Mouse (Mus musculus): Measurements from ENCODE around the gene Ldb1. TPM values are rescaled to one million over a fixed set of nuclear protein-coding genes. Genes with fewer than 3 reads are reported as not detected.
A peak's percentile ranks its signal among the peaks of the same experiment; 100 is the strongest.

Ldb1 gene
- total RNA-seq, 1 experiment from 2014 or later: 162 TPM

DNA sequence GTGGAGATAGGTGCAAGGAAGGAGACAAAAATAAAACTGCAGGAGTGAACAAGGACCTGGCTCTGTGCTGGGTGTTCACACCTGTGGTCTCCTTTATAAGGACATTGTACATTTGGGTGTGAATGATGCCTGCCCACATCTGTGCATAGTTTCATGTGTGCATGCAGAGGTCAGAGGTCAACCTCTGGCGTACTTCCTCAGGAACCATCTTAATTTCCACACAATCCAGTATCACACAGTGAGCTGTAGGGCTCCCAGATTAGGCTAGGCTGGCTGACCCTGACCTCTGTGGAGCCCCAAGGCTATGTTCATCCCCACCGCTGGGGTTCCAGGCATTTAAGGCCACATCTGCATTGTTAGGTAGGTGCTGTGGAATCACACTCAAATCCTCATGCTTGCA lies 2.4 kb upstream of the Ldb1 start:
- ATAC-seq (ENCODE audit: extremely low read depth, insufficient number of reproducible peaks, low FRiP score, poor library complexity, severe bottlenecking): no peak

DNA sequence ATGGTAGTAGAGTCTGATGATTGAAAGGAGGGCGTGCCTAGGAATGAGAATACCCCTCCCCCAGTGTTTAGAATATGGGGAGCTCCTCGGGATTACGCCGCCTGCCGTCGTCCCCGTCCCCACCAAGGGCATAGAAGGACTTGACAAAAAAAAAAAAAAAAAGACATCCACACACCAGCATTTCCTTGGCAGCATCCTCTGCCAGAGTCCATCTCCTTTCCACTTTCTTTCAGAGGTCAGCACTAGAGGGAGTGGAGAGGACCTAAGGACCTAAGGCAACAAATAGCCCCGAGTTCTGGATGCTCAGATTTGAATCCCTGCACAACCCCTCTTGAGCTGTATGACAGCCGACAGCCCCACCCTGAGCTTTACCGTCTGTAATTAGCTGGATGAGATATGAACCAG lies 1.6 kb upstream of the Ldb1 start:
- no peak for ATAC-seq (ENCODE audit: extremely low read depth, insufficient number of reproducible peaks, low FRiP score, poor library complexity, severe bottlenecking)

GRCm38 (mm10) chr19:46045696-46046311 lies 790 bp upstream of the Ldb1 start:
- ATAC-seq (ENCODE audit: extremely low read depth, insufficient number of reproducible peaks, low FRiP score, poor library complexity, severe bottlenecking): peak; percentile 13; the same call in 1 of the 2 replicates

DNA sequence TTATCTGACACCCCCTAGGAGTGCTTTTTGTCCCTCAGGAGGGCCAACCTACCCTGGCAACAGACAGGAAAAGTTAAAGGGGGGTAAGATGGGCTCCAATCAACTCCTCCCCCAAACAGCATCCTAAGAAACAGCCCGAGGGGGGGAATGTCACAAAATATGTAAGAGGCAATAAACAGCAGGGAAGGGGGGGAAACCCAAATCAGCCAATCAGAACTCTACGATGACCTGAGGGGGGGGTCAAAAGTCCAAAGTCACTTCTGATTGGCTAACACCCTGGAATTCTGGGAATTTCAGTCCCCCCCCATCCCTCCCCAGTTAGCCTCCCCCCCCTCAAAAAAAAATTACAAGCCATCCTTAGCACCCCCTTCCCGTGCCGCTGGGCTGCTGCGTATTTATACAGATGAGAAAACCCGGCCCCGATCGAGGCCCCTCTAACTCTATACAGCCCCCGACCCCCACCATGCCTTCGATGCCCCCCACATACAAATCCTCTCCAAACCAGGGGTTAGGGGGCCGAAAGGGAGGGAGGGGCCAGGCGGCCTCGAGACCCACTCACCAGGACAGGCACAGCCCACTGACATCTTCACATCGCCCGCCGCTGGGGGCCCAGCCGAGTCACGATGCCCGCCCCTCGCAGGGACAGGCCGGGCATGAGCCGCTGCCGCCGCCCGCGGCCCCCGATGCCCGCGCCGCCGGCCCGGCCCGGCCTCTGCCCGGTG lies 582 bp downstream of the Ldb1 start, which contains the start of gene Pprc1:
Pprc1 (plus strand) TSS at position 616 of the 722 bp plus-strand sequence.
- 0 out of 2 replicates have a peak, but pooled peaks have one; percentile 1 for ATAC-seq (ENCODE audit: extremely low read depth, insufficient number of reproducible peaks, low FRiP score, poor library complexity, severe bottlenecking)

- no peak for ATAC-seq (ENCODE audit: extremely low read depth, insufficient number of reproducible peaks, low FRiP score, poor library complexity, severe bottlenecking)
These were observed 1.6 kb downstream of the Ldb1 start for GRCm38 (mm10) chr19:46043380-46043779.

DNA sequence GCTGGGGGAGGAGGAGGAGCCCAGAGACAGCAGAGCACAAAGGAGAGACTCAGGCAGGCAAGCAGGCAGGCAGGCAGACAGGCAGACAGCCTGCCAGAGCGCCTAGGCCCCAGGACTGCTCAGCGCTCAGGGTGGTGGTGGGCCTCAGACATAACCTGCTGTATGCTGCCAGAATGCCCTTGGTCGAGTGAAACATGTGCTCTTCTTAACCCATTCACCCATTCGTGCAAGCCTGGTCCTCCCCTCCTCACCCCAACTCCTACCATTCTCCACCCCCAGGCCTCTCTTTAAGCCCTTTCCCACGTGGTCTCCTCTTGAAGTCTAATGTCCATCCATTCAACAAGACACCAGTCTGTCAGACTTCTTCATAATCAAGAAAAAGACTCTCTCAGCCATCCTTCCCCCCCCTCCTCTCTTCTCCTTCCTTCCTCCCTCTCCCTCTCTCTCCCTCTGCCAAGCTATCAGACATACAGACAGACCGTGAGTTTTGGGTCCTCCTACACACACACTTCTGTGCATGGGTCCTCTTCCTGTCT lies 2.5 kb downstream of the Ldb1 start:
- ATAC-seq (ENCODE audit: extremely low read depth, insufficient number of reproducible peaks, low FRiP score, poor library complexity, severe bottlenecking): no peak

DNA sequence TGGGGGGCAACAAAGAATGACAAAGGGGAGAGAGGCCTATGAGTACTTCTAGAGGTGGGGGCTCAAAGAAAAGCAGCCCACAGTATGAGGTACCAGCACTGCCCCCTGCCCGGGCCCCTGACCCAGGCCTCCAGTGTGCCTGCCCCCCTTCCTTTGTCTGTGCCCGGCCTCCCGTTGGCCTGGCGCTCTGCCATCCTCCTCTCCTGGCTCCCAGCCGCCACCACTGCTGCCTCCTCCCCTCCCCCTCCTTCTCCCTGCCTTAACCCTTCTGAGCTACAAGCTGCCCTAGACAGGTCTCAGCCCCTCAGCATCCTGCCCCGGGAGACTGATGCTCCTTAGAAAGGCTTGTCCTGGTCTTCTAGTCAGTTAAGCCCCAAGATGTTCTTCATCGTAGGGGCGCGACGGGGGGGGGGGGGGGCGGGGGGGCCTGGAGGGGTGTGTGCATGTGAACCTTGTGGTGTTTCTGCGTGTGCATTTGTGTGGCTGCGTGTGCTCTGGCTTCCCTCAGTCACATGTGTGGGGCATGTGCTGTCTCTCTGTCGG lies 3.0 kb downstream of the Ldb1 start:
- ATAC-seq (ENCODE audit: extremely low read depth, insufficient number of reproducible peaks, low FRiP score, poor library complexity, severe bottlenecking): no peak

GRCm38 (mm10) chr19:46041299-46041932 lies 3.6 kb downstream of the Ldb1 start:
- no peak for ATAC-seq (ENCODE audit: extremely low read depth, insufficient number of reproducible peaks, low FRiP score, poor library complexity, severe bottlenecking)

GRCm38 (mm10) chr19:46040149-46040902 lies 4.7 kb downstream of the Ldb1 start:
- ATAC-seq (ENCODE audit: extremely low read depth, insufficient number of reproducible peaks, low FRiP score, poor library complexity, severe bottlenecking): no peak

DNA sequence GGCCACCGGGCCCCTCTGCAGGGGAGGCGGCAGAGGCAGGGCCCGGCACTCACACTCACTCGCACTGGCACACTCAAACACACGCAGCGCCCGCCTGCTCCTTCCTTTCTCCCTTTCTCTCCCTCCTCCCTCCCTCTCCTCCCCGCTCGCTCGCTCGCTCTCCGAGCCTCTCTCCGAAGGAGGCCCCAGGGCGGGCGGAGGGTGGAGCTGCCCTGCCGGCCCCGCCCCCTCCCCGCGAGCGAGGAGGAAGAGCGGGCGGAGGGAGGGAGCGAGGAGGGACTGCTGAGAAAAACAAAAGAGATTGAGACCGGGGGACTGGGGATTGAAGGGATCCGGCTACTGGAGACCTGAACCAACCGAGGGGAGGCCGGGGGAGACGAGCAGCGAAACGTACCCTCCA lies 5.5 kb downstream of the Ldb1 start:
- ATAC-seq (ENCODE audit: extremely low read depth, insufficient number of reproducible peaks, low FRiP score, poor library complexity, severe bottlenecking): peak; percentile 68

- ATAC-seq (ENCODE audit: extremely low read depth, insufficient number of reproducible peaks, low FRiP score, poor library complexity, severe bottlenecking): no peak
These were observed 6.2 kb downstream of the Ldb1 start for GRCm38 (mm10) chr19:46038851-46039260.

DNA sequence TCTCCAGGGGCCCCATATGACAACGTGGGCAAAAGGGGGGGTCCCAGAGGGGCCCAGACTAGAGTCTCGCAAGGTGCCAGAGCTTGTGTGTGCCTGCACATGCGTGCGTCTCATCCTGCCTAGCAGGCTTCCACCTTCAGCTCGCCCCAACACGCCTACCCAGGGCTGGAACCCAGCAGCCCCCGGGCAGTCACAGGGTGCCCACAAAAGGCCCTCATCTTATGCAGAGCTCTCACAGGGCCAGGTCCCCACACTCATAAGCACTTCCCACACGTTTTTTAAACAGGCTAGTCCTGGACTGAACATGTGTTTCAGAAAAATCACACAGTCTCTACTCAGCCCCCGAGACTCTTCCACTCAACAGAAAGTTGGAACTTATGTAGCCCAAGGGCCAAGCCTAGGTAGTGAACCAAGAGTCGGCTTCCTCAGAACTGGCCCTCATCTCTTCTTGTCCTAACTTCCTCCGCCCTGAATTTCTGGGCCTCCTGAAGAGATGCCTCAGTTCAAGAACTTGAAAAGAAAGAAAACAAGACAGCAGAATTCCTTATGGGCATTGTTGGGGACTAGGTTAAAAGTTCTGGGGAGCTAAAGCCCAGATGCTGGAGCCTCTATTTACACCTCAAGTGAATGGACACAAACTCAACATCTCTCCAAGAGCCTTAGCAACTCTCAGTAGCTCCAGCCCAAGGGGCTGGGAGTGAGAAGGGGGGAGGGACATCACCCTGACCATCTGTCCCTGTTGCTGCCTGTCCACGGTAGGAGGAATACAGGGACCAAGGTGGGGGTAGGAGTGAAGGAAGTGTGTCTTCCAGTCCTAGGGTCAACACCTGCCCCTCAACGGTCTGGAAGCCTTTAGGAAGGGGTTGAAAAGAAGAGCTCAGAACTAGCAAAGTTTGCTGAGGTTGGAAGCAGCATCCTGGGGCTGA lies 6.8 kb downstream of the Ldb1 start:
- ATAC-seq (ENCODE audit: extremely low read depth, insufficient number of reproducible peaks, low FRiP score, poor library complexity, severe bottlenecking): no peak

GRCm38 (mm10) chr19:46037243-46037924 lies 7.6 kb downstream of the Ldb1 start:
- ATAC-seq (ENCODE audit: extremely low read depth, insufficient number of reproducible peaks, low FRiP score, poor library complexity, severe bottlenecking): no peak

DNA sequence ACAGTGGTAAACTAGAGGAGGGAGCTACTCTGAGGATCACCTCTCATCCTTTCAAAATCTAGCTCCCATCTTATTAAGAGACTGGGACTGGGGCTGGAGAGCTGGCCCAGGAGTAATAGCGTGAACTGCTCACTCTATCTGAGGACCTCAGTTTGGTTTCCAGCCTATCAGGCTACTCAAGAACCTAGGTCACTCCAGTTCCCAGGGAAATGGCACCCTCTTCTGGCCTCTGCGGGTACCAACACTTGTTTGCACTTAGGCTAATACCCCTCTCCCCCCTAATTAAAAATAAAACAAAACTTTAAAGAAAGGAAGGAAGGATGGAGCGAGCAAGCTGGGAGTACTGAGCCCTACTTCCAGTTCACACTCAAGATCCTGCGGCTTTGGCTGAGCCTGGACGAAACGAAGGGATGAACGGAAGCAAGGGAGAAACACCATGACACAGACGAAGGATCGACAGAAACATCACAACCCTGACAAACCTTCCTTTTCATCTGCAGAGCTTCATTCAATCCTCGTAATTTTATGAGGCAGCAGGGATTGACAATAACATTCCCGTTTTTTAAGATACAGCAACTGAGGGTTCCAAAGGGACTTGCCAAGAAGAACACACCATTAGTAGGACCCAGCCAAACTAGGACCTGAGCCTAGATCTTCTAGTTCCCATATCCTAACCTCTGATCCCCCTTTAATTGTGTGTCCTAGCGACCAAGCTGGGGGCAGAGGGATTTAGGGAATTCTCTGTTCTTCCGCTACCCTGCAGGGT lies 8.4 kb downstream of the Ldb1 start:
- ATAC-seq (ENCODE audit: extremely low read depth, insufficient number of reproducible peaks, low FRiP score, poor library complexity, severe bottlenecking): no peak

- no peak for ATAC-seq (ENCODE audit: extremely low read depth, insufficient number of reproducible peaks, low FRiP score, poor library complexity, severe bottlenecking)
These were observed 9.0 kb downstream of the Ldb1 start for GRCm38 (mm10) chr19:46035971-46036370.

GRCm38 (mm10) chr19:46033911-46034310 lies 11.1 kb downstream of the Ldb1 start:
- ATAC-seq (ENCODE audit: extremely low read depth, insufficient number of reproducible peaks, low FRiP score, poor library complexity, severe bottlenecking): no peak

All from neutrophil, adult 5-6 weeks (primary cell).